Comparison of ENCODE assay signal across 8 mouse cellular contexts in the genomic region with DNA sequence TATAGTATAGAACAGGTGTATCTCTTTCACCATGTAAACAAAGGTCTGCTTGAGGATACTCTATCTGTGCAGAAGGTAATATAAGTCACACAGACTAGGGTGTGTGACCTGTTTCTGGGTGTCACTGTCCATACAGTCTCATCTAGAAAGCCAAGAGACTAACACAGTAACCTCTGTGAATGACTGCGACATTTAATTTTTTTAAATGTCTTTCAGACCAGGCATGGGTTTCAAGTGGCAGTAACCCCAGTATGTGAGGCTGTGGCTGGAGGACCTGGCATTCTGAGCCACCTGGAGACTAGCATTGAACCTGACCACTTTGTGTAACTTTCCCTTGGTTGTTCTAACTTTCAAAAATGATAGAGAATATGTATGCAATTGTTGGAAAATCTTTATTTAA. TPM values are rescaled to one million over a fixed set of nuclear protein-coding genes. Genes with fewer than 3 reads are reported as not detected.
A peak's percentile ranks its signal among the peaks of the same experiment; 100 is the strongest.
DNase-seq lines count a peak whose midpoint lies in the region; ATAC-seq and TF ChIP-seq lines count a peak whose summit lies in the region.

No protein-coding gene starts in this region.

- ATAC-seq in cerebellum, adult (ENCODE audit: insufficient number of reproducible peaks, low FRiP score, low TSS enrichment): no peak
- ATAC-seq in neural tube, embryonic 11.5 days (ENCODE audit: insufficient read depth, low FRiP score, low TSS enrichment): no peak
- ATAC-seq in liver, embryonic 14.5 days (ENCODE audit: insufficient read depth): no peak

- TF ChIP-seq EP300 in liver, embryonic 14.5 days (IDR thresholded peaks at IDR 0.05; ENCODE audit: low read depth): no peak

- WGBS in cerebellum, adult 2 months: 41% methylated on average over 1 of the region's 1 CpGs
- WGBS in neural tube, embryonic 11.5 days: 89% methylated on average over 1 of the region's 1 CpGs
- 85% methylated on average over 1 of the region's 1 CpGs for WGBS in liver, embryonic 14.5 days (ENCODE audit: insufficient replicate concordance)
- WGBS in thymus, adult 2 months: 97% methylated on average over 1 of the region's 1 CpGs

- no peak overlapping the region for H3K9ac ChIP-seq in neural tube, embryonic 11.5 days (ENCODE audit: low read length)
- H3K9ac ChIP-seq in liver, embryonic 14.5 days (replicated peaks): peak overlapping the region; percentile 97

- H3K4me1 ChIP-seq in cerebellum, adult 2 months (ENCODE audit: control insufficient read depth, insufficient read depth, low read length): peaks cover 10% of the 10 kb centered on the region; the same call in 1 of the 2 replicates
- peaks cover 6% of the 10 kb centered on the region; the same call in 1 of the 2 replicates for H3K4me1 ChIP-seq in neural tube, embryonic 11.5 days (ENCODE audit: control insufficient read depth, insufficient read depth, low read length)
- peaks cover 16 to 28% of the 10 kb centered on the region in 2 experiments for H3K4me1 ChIP-seq in liver, embryonic 14.5 days (replicated peaks; ENCODE audit: control insufficient read depth in 2 of 2, insufficient read depth in 2 of 2, low read length in 1 of 2)
- peaks cover 4% of the 10 kb centered on the region for H3K4me1 ChIP-seq in thymus, adult 2 months (replicated peaks; ENCODE audit: control insufficient read depth, insufficient read depth, low read length)

- no peaks in the 10 kb centered on the region for H3K36me3 ChIP-seq in neural tube, embryonic 11.5 days (ENCODE audit: control insufficient read depth, insufficient read depth, low read length)
- H3K36me3 ChIP-seq in liver, embryonic 14.5 days (replicated peaks; ENCODE audit: control insufficient read depth, insufficient read depth, low read depth): peaks cover 3% of the 10 kb centered on the region
- peaks cover 3% of the 10 kb centered on the region for H3K36me3 ChIP-seq in thymus, adult 2 months (ENCODE audit: control insufficient read depth, insufficient read depth, low read length)

- H3K4me3 ChIP-seq in cerebellum, adult 2 months (replicated peaks; ENCODE audit: insufficient read depth, low read depth, low read length): peak overlapping the region; percentile 91
- H3K4me3 ChIP-seq in neural tube, embryonic 11.5 days (ENCODE audit: low read depth, low read length): peak overlapping the region; percentile 67
- peak overlapping the region; percentile 83 to 95; a peak in 3 of 4 replicates for H3K4me3 ChIP-seq in liver, embryonic 14.5 days (ENCODE audit: insufficient read depth in 1 of 2, low read depth in 2 of 2, low read length in 2 of 2)
- H3K4me3 ChIP-seq in thymus, adult 2 months (ENCODE audit: control insufficient read depth, insufficient read depth, low read length): no peak overlapping the region

- DNase-seq in cerebellum, adult 2 months: no peak
- DNase-seq in neural tube, embryonic 11.5 days (ENCODE audit: low spot score): no peak
- DNase-seq in neural tube, embryonic 10.5 days (ENCODE audit: extremely low spot score, low spot score): no peak
- DNase-seq in liver, embryonic 14.5 days (ENCODE audit: low read depth in 3 of 3, low spot score in 3 of 3): no peak
- DNase-seq in thymus, adult 2 months: no peak
- no peak for DNase-seq in frontal cortex, adult 2 months (ENCODE audit: extremely low spot score in 1 of 2, low spot score in 1 of 2)
- DNase-seq in layer of hippocampus, adult 11-12 months (ENCODE audit: low spot score): no peak

- peak overlapping the region; percentile 40; the same call in 1 of the 2 replicates for H3K27ac ChIP-seq in cerebellum, adult 2 months (ENCODE audit: insufficient read depth, low read length)
- no peak overlapping the region for H3K27ac ChIP-seq in neural tube, embryonic 11.5 days (ENCODE audit: low read depth, low read length)
- H3K27ac ChIP-seq in liver, embryonic 14.5 days: peak overlapping the region; percentile 24; the same call in 1 of the 2 replicates
- no peak overlapping the region for H3K27ac ChIP-seq in thymus, adult 2 months (ENCODE audit: control insufficient read depth, insufficient read depth, low read length)

- peak overlapping the region; percentile 47 for H3K4me2 ChIP-seq in neural tube, embryonic 11.5 days (ENCODE audit: low read depth)
- peak overlapping the region; percentile 73 for H3K4me2 ChIP-seq in liver, embryonic 14.5 days (ENCODE audit: low read depth)

- no peaks in the 10 kb centered on the region for H3K27me3 ChIP-seq in cerebellum, adult 2 months (ENCODE audit: control insufficient read depth, insufficient read depth, low read length)
- H3K27me3 ChIP-seq in neural tube, embryonic 11.5 days (ENCODE audit: control insufficient read depth, insufficient read depth, low read length): no peaks in the 10 kb centered on the region
- no peaks in the 10 kb centered on the region for H3K27me3 ChIP-seq in liver, embryonic 14.5 days (ENCODE audit: control insufficient read depth, insufficient read depth, low read length)
- no peaks in the 10 kb centered on the region for H3K27me3 ChIP-seq in thymus, adult 2 months (ENCODE audit: control insufficient read depth, insufficient read depth, low read length)

- TF ChIP-seq POLR2A in cerebellum, adult 2 months (IDR thresholded peaks at IDR 0.05; ENCODE audit: borderline replicate concordance, insufficient read depth, low read length): no peak
- TF ChIP-seq POLR2A in thymus, adult 2 months (IDR thresholded peaks at IDR 0.05; ENCODE audit: control insufficient read depth, extremely low read depth, insufficient read depth, low read length, poor library complexity): no peak

- H3K9me3 ChIP-seq in neural tube, embryonic 11.5 days (ENCODE audit: control insufficient read depth, low read length): no peaks in the 10 kb centered on the region
- no peaks in the 10 kb centered on the region for H3K9me3 ChIP-seq in liver, embryonic 14.5 days (ENCODE audit: control insufficient read depth, low read length)

- TF ChIP-seq CTCF in cerebellum, adult 2 months (IDR thresholded peaks at IDR 0.05; ENCODE audit: borderline replicate concordance, insufficient read depth, low read depth, low read length): no peak
- no peak for TF ChIP-seq CTCF in liver, embryonic 14.5 days (IDR thresholded peaks at IDR 0.05; ENCODE audit: low read depth)
- no peak for TF ChIP-seq CTCF in thymus, adult 2 months (IDR thresholded peaks at IDR 0.05; ENCODE audit: borderline replicate concordance, control insufficient read depth, extremely low read depth, insufficient read depth, low read length, poor library complexity)

RNA-seq across cellular contexts. Expression of a gene that starts 1.2 kb away (rescaled TPM):
- polyA plus RNA-seq in cerebellum, adult 2 months (2012; rRNA removed): 95.8 and 99.2 TPM in 2 replicates
- polyA plus RNA-seq in neural tube, embryonic 11.5 days (2014; fragmentation: Nextera tagmentation; extraction: Ambion mirVana): 46.2 and 50.1 TPM in 2 replicates
- polyA plus RNA-seq in liver, embryonic 14.5 days (2012; rRNA removed): 23.9 and 34.3 TPM in 2 replicates
- polyA plus RNA-seq in liver, embryonic 14.5 days (2014; fragmentation: Nextera tagmentation; extraction: Ambion mirVana): 47.2 and 52.9 TPM in 2 replicates
- 58.1 and 80.2 TPM in 2 replicates for polyA plus RNA-seq in thymus, adult 2 months (2012; rRNA removed)
- 77.5 and 83.9 TPM in 2 replicates for polyA plus RNA-seq in frontal cortex, adult 2 months (2012; rRNA removed)

Comparison
In these comparisons a context has a peak if more than half of its experiments do, and no peak if none do; other contexts are left out.
1. H3K27ac ChIP-seq: peak in cerebellum, adult 2 months (single experiment) and liver, embryonic 14.5 days (single experiment); none in neural tube, embryonic 11.5 days (single experiment) and thymus, adult 2 months (single experiment).